Mouse (Mus musculus) megakaryocyte, adult 5-6 weeks (primary cell): ENCODE measurements around the gene Ccdc51. TPM values are rescaled to one million over a fixed set of nuclear protein-coding genes. Genes with fewer than 3 reads are reported as not detected.
A peak's percentile ranks its signal among the peaks of the same experiment; 100 is the strongest.

Experiments
- ATAC-seq: 2 replicates; pipeline ENCODE4 v1.8.0; 2016; ENCODE audit warnings: mild to moderate bottlenecking, inconsistent platforms; ENCODE audit not compliant: poor library complexity, severe bottlenecking
- total RNA-seq, 2 experiments: library from RNA; stranded (forward) in 1 of 2; stranded (reverse) in 1 of 2; fragments of 153-499, 151-499 nt in 1 of 2; fragments of 221-1000, 200-1000 nt in 1 of 2; gene quantifications; 2 replicates each; pipeline versions ENCODE4 v1.2.3 to v1.2.4; 2015 to 2017

The Ccdc51 gene
- total RNA-seq, 2 experiments from 2014 or later = 6.0 to 11.0 TPM

- ATAC-seq = no peak
These were observed 26.1 kb upstream of the Ccdc51 start for GRCm38 (mm10) chr9:109056081-109056690.

GRCm38 (mm10) chr9:109056916-109057315 is 25.4 kb upstream of the Ccdc51 start:
- no peak for ATAC-seq

GRCm38 (mm10) chr9:109057543-109057942 is 24.8 kb upstream of the Ccdc51 start:
- ATAC-seq = peak; percentile 29

- ATAC-seq = no peak
These were observed 24.1 kb upstream of the Ccdc51 start for GRCm38 (mm10) chr9:109058006-109058765.

- peak; percentile 74 for ATAC-seq
These were observed 23.0 kb upstream of the Ccdc51 start, which contains the start of gene Trex1 for GRCm38 (mm10) chr9:109059136-109059903. Gene Trex1, minus strand, starts transcription at chr9:109059734.

GRCm38 (mm10) chr9:109060184-109060897 is 22.0 kb upstream of the Ccdc51 start:
- ATAC-seq = no peak

- ATAC-seq = no peak
These were observed 21.4 kb upstream of the Ccdc51 start for GRCm38 (mm10) chr9:109060898-109061295.

GRCm38 (mm10) chr9:109068095-109068735 is 14.1 kb upstream of the Ccdc51 start:
- no peak for ATAC-seq

- ATAC-seq = peak; percentile 100
These were observed 8.4 kb upstream of the Ccdc51 start, which contains the start of gene Atrip for GRCm38 (mm10) chr9:109073661-109074573. Gene Atrip, minus strand, starts transcription at chr9:109074124.

- no peak for ATAC-seq
These were observed 1.8 kb upstream of the Ccdc51 start for GRCm38 (mm10) chr9:109080516-109080915.

- ATAC-seq = no peak
These were observed 557 bp upstream of the Ccdc51 start for GRCm38 (mm10) chr9:109081749-109082123.

GRCm38 (mm10) chr9:109084922-109085321 is 2.6 kb downstream of the Ccdc51 start:
- ATAC-seq = no peak

GRCm38 (mm10) chr9:109087987-109088386 is 5.7 kb downstream of the Ccdc51 start:
- ATAC-seq = peak; percentile 72

- no peak for ATAC-seq
These were observed 8.2 kb downstream of the Ccdc51 start for GRCm38 (mm10) chr9:109090446-109090845.

GRCm38 (mm10) chr9:109091802-109092201 is 9.5 kb downstream of the Ccdc51 start:
- ATAC-seq = no peak

GRCm38 (mm10) chr9:109092799-109093198 is 10.5 kb downstream of the Ccdc51 start:
- ATAC-seq = no peak

- no peak for ATAC-seq
These were observed 11.7 kb downstream of the Ccdc51 start for GRCm38 (mm10) chr9:109093786-109094552.

GRCm38 (mm10) chr9:109094553-109095136 is 12.4 kb downstream of the Ccdc51 start:
- ATAC-seq = 0 out of 2 replicates have a peak, but pooled peaks have one; percentile 5
